Mouse (Mus musculus) cerebellum, adult 8-10 months (tissue): ENCODE measurements at regions not wholly inside any gene's neighbourhood (a gene's known extent, or its start where the extent isn't known, plus 50 kb on each side); places are given as distances from the start of the nearest gene placed in this dataset.

Source experiments
- DNase-seq: peaks from one replicate; pipeline ENCODE4 v3.0.0; 2022

- no peak for DNase-seq
Observed at GRCm38 (mm10) chr4:127862875-127863274, 107.9 kb downstream of the CK137956 start.

- DNase-seq: no peak
Observed at GRCm38 (mm10) chr4:127861319-127862117, 109.2 kb downstream of the CK137956 start.

GRCm38 (mm10) chr4:127860271-127860670 is 110.5 kb downstream of the CK137956 start:
- DNase-seq: no peak

- no peak for DNase-seq
Observed at GRCm38 (mm10) chr4:127859505-127859904, 111.2 kb downstream of the CK137956 start.

GRCm38 (mm10) chr4:127858566-127858965 is 112.2 kb downstream of the CK137956 start:
- no peak for DNase-seq

- DNase-seq: no peak
Observed at GRCm38 (mm10) chr4:127855836-127856235, 114.9 kb downstream of the CK137956 start.

GRCm38 (mm10) chr4:127854776-127855409 is 115.9 kb downstream of the CK137956 start:
- no peak for DNase-seq

- DNase-seq: no peak
Observed at GRCm38 (mm10) chr4:127849306-127849705, 121.4 kb downstream of the CK137956 start.

GRCm38 (mm10) chr4:127846321-127846720 is 124.4 kb downstream of the CK137956 start:
- DNase-seq: no peak

- no peak for DNase-seq
Observed at GRCm38 (mm10) chr4:127843421-127843820, 127.3 kb downstream of the CK137956 start.

GRCm38 (mm10) chr4:127833668-127834067 is 137.1 kb downstream of the CK137956 start:
- DNase-seq: no peak

- DNase-seq: no peak
Observed at GRCm38 (mm10) chr4:127826988-127827387, 143.8 kb downstream of the CK137956 start.

- peak; percentile 2 for DNase-seq
Observed at GRCm38 (mm10) chr4:127819501-127819900, 151.2 kb downstream of the CK137956 start.

- no peak for DNase-seq
Observed at GRCm38 (mm10) chr4:127819009-127819408, 151.7 kb downstream of the CK137956 start.

GRCm38 (mm10) chr4:127814631-127815030 is 156.1 kb downstream of the CK137956 start:
- no peak for DNase-seq

- DNase-seq: no peak
Observed at GRCm38 (mm10) chr4:127812047-127812545, 158.7 kb downstream of the CK137956 start.

- no peak for DNase-seq
Observed at GRCm38 (mm10) chr4:127810899-127811510, 159.7 kb downstream of the CK137956 start.

- DNase-seq: no peak
Observed at GRCm38 (mm10) chr4:127809006-127809405, 161.7 kb downstream of the CK137956 start.

- no peak for DNase-seq
Observed at GRCm38 (mm10) chr4:127789206-127789605, 181.5 kb downstream of the CK137956 start.

GRCm38 (mm10) chr4:127785786-127786185 is 185.0 kb downstream of the CK137956 start:
- no peak for DNase-seq

GRCm38 (mm10) chr4:127771966-127772500 is 198.7 kb downstream of the CK137956 start:
- DNase-seq: no peak

- DNase-seq: no peak
Observed at GRCm38 (mm10) chr4:127763736-127764135, 207.0 kb downstream of the CK137956 start.

- no peak for DNase-seq
Observed at GRCm38 (mm10) chr4:127758961-127759360, 211.8 kb downstream of the CK137956 start.
